Mouse (Mus musculus) ES-CJ7 (cell line): Measurements from ENCODE around the gene Ccnk.
A peak's percentile ranks its signal among the peaks of the same experiment; 100 is the strongest.

ENCODE experiments used
- DNase-seq: peaks from one replicate; pipeline ENCODE4 v3.0.0; 2011; ENCODE audit warnings: low read depth, low spot score

Gene Ccnk

DNA sequence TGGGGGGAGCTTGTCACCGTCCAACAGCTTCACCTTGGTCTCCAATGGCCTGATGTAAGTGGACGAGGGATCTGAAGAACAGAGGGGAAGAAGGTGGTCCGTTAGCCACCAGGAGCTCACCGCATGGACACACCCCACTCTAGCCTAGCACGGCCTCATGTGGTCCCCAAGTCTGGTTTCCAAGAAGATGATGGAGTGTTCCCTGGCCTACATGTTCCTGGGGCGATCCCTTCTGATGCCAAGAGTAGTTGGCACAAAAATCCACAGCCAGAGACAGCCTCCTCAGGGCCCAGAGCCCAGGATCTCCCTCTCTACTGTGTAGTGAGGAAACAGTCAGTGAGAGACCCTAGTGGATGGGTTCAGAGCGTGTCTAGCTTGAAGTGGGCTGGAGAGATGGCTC, 42.3 kb downstream of the Ccnk start:
- DNase-seq: no peak

GRCm38 (mm10) chr12:108223357-108223756, 44.0 kb downstream of the Ccnk start:
- DNase-seq: peak; percentile 30

- DNase-seq: no peak
Measured at GRCm38 (mm10) chr12:108225781-108226180, 46.4 kb downstream of the Ccnk start.

DNA sequence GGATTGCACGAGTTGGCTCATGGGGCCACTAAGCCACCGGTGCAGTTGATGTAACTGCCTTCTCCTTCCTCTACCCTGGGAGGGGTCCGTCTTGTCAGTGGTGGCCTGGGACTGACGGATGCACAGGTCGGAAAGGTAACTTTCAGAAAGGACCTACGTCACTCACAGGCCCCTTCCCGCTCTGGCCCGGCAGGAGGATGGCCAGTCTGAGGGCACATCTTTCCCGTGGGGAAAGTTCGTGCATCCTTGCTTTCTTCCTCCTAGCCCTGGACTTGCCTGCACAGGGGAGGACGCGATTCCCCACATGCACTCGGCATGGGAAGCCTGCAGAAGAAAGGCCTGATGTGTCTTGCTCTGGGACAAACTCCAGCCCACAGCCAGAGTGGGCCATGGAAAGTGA, 46.8 kb downstream of the Ccnk start:
- DNase-seq: no peak

DNA sequence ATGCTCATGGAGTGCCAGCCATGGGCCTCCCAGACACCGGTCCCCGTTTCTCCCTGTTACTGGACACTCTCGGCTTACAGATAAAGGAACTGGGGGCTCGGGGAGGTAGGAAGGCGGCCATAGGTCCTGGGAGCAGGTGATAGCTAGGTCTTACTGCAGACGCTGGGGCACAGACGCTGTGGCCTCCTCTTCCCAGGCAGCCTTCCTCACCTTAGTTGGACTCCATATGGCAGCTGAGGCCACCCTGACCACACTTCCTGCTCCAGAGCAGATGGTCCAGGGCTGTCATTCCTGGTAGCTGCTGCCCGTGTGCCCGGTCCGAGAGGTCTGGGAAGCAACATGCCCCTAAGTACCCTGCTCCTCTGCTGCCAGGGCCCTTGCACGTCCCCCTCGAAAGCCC, 47.6 kb downstream of the Ccnk start:
- no peak for DNase-seq

DNA sequence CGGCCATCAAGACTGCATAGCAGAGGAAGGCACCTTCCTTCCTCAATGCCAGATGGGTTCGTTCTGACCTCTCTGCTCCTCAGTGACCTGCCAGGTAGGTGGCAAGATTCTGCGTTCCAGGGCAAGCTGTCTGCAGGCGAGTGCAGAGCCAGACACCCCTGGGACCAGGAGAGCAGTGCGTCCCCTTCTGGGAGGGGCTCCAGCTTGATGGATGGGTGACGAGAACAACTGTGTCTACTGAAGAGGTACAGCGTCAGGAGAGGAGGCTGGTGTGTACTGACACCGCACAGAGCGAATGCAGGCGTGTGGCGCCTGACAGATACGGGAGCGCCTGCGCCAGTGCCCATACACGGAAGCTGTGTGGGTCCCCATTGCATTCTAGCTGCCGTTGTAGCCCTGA, 48.1 kb downstream of the Ccnk start:
- no peak for DNase-seq

DNA sequence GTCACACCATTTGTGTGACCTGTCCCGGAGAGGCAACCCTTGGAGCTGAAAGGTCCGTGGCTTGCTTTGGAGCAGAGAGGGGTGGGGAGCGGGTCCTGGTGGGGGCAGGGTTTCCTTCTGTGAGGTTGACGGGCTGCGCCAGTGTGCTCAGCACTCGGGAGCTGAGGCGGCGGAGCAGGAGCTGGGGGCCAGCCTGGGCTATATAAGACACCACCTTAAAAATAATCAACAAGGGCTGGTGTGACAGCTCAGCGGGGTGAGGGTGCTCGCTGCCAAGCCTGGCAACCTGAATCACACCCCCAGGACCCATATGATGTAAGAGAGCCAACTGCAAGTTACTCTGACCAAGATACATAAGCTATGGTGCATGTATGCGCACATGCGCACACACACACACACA, 50.7 kb downstream of the Ccnk start:
- DNase-seq: no peak

DNA sequence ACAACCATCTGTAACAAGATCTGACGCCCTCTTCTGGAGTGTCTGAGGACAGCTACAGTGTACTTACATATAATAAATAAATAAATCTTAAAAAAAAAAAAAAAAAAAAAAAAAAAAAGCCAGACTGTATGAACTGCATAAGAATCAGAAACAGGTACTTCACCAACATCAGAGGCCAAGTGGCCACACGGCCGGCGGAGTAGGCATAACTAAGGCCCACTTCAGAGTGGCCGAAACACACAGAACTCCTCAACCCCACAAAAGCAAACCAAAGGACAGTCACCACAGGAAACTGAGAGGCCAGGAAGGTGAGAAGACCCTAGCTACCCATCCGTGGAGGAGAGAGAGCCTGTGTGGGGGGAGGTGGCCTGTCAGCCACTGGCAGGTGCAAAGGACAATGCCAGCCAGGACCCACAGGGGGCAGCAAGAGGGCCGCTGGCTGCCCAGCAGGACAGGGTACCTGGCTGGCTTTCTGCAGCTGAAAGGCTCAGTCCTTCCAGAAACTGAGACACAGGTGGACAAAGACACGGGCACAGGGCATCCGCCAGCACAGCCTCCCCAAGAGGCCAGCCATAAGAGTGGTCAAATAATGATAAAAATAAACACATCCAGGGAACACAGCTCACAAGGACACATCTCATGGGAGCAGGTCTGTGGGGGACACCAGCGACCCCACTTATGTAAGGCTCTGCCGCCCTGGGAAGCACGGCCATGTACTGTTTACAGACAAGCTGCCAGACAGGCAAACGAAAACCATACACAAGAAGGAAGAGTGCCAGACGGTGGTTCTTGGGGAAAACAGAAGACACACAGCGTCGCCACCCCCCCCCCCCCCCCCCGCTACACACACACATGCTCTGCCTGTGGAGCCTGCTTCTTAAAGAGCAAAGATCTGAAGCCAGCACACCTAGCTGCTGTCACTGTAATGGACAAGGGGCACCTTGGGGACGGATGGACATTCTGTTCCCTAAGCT, 51.7 kb downstream of the Ccnk start:
- DNase-seq: no peak

- no peak for DNase-seq
Measured at GRCm38 (mm10) chr12:108231901-108232300, 52.5 kb downstream of the Ccnk start.

GRCm38 (mm10) chr12:108233736-108234135, 54.4 kb downstream of the Ccnk start:
- DNase-seq: no peak

- DNase-seq: no peak
Measured at GRCm38 (mm10) chr12:108234832-108235602, 55.6 kb downstream of the Ccnk start.

DNA sequence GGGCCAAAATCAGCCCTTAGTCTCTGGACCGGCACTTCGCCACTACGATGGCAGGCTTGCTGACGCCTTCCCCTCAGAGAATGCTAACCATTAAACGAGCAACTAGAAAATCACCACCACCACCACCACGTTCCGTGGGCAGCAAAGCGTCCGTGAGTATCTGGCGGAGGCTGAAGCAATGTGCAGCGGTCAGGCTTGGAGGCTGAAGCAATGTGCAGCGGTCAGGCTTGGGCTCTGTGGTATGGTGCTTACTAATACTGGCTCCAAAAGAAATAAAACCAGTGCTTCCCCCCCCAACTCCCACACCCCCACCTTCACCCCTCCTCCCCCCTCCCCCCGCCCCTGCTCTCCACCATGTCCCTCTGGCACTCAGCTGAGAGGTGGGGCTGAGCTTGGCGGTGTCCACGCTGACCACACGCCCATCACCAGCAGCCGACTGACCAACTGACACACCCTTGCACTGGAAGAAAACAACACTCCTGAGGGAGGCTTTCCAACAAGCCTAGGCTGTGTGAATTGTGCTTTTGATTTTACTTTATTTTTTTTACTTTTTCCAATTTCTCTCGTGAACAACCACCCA, 56.7 kb downstream of the Ccnk start:
- DNase-seq: no peak

- no peak for DNase-seq
Measured at GRCm38 (mm10) chr12:108237300-108238006, 58.1 kb downstream of the Ccnk start.

DNA sequence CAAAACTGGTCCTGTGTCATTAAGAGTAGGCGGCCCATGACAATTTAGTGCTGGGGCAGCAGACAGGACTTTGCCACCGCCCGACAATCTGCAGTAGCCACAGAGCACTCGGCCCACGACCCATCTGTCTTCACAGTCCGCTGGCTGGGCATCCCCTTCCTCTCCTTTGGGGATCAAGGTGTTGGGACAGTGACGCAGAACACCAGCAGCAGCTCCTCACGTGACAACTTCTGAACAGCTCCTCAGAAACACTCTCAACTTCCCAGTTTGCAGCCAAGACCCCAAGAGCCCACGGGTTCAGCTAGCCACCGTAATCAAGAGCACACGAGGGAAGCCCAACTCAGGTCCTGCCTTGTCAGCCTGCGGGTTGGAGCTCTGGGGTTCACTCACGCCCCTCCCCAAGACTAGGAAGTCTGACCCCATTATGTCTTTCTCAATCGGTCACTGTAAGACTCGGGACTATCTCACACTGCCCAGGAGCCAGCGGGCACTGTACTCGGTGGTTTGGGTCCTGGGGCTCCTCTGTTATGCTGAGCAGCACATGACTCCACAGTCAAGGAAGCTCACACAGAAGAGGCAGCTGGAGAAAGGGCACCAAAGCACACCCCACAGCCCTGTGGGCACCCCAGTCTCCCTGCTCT, 59.1 kb downstream of the Ccnk start:
- no peak for DNase-seq

GRCm38 (mm10) chr12:108239441-108239840, 60.1 kb downstream of the Ccnk start:
- no peak for DNase-seq

DNA sequence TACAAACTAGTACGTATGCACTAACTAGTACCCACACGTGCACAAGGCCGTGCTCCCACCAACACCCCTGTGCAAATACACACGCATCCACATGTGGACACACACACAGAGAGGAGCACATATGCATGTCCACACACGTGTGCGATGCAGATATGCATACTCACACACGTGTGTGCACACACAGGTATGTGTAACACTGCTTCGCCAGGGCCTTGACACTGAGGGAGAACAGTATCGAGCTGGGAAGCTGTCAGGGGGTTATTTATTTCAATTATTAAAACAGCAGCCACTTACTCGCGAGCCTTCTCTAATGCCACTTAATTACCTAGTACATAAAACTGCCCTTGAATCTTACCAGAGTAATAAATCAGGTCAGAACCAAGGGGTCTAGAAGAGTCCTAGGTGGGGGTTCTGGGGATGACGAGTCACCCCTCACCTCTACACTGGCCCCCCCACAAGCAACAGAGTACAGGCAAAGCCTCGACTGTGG, 61.1 kb downstream of the Ccnk start:
- DNase-seq: no peak

GRCm38 (mm10) chr12:108240953-108241588, 61.7 kb downstream of the Ccnk start:
- no peak for DNase-seq

- no peak for DNase-seq
Measured at GRCm38 (mm10) chr12:108241626-108242025, 62.2 kb downstream of the Ccnk start.

DNA sequence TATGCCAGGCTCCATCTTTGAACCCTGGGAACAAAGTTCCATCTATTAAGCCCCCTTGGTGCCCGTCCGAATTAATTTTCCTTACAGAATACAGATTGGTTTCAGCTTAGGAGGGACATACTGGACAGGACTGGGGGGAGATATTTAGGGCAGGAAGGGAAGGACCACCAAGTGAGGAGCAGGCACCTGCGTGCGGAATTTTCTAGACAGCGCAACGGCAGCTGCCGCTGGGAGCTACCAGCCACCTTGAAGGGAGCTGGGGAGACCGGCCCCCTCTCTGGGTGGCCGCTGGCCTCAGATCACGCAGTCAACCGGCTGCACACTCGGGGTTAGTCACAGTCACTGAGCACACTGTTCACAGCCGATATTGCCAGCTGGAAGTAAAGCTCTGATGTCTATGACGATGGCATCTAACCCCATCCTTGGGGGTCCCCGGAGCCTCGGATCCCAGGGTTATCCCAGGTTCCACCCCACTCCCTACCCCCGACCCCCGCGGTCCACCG, 62.9 kb downstream of the Ccnk start:
- DNase-seq: no peak

- DNase-seq: no peak
Measured at GRCm38 (mm10) chr12:108244778-108245177, 65.4 kb downstream of the Ccnk start.
